Mouse (Mus musculus) embryonic facial prominence, embryonic 12.5 days (tissue): ENCODE data around the gene Pax2. TPM values are rescaled to one million over a fixed set of nuclear protein-coding genes. Genes with fewer than 3 reads are reported as not detected.

Experiments used
- ATAC-seq: fragments of 200-750 bp; cut with Nextera tagmentation; 2 replicates; pipeline ENCODE4 v1.8.0; 2017; ENCODE audit not compliant: insufficient number of reproducible peaks, insufficient read depth, low FRiP score, low TSS enrichment
- H3K27ac ChIP-seq: fragments of 300-500 bp; sonication (generic); 2 replicates; pipeline ENCODE4 v1.5.1; 2016; ENCODE audit warnings: mild to moderate bottlenecking
- H3K27me3 ChIP-seq: fragments of 300-500 bp; sonication (generic); 2 replicates; pipeline ENCODE4 v1.6.1; 2016; ENCODE audit warnings: mild to moderate bottlenecking, moderate library complexity
- H3K36me3 ChIP-seq: fragments of 300-500 bp; sonication (generic); 2 replicates; pipeline ENCODE4 v1.6.1; 2016; ENCODE audit warnings: mild to moderate bottlenecking
- H3K4me1 ChIP-seq: fragments of 300-500 bp; sonication (generic); 2 replicates; pipeline ENCODE4 v1.6.1; 2016
- H3K4me2 ChIP-seq: fragments of 300-500 bp; sonication (generic); replicated peaks from 2 replicates; pipeline ENCODE4 v1.6.1; 2016; ENCODE audit warnings: mild to moderate bottlenecking, moderate library complexity
- H3K4me3 ChIP-seq: fragments of 300-500 bp; sonication (generic); 2 replicates; pipeline ENCODE4 v1.5.1; 2016; ENCODE audit warnings: mild to moderate bottlenecking
- H3K9ac ChIP-seq: fragments of 300-500 bp; sonication (generic); 2 replicates; pipeline ENCODE4 v1.6.1; 2016; ENCODE audit warnings: mild to moderate bottlenecking, moderate library complexity
- H3K9me3 ChIP-seq: fragments of 300-500 bp; sonication (generic); 2 replicates; pipeline ENCODE4 v1.6.1; 2016; ENCODE audit warnings: mild to moderate bottlenecking, moderate library complexity
- WGBS: fragments of 180-500 bp; shearing (Covaris S2); methylation state at CpG from one replicate; pipeline ENCODE4 v1.1.7; 2016; 5-methylcytosine and 5-hydroxymethylcytosine counted together
- polyA plus RNA-seq: library from polyadenylated mRNA; unstranded; fragments of >200 nt; fragmentation: Nextera tagmentation; extraction: Ambion mirVana; gene quantifications from 2 replicates; pipeline ENCODE4 v1.2.1, GENCODE M21; 2016

Gene Pax2
- polyA plus RNA-seq, 1 experiment from 2014 or later, result 0.95 TPM

- no peak overlapping the region; the same call in 1 of the 2 replicates for H3K4me2 ChIP-seq
- ATAC-seq, result no peak
- H3K27ac ChIP-seq, result no peak overlapping the region
- H3K4me1 ChIP-seq, result peaks cover 17% of the 10 kb centered on the region
- H3K36me3 ChIP-seq, result no peaks in the 10 kb centered on the region
- no peak overlapping the region for H3K9ac ChIP-seq
- no peaks in the 10 kb centered on the region for H3K9me3 ChIP-seq
- H3K27me3 ChIP-seq, result peaks cover 94% of the 10 kb centered on the region
- H3K4me3 ChIP-seq, result peak overlapping the region; percentile 17; the same call in 1 of the 2 replicates
- under 1% methylated on average over 37 of the region's 37 CpGs for WGBS
Measured at GRCm38 (mm10) chr19:44759531-44760118, 3.8 kb downstream of the Pax2 start.

DNA sequence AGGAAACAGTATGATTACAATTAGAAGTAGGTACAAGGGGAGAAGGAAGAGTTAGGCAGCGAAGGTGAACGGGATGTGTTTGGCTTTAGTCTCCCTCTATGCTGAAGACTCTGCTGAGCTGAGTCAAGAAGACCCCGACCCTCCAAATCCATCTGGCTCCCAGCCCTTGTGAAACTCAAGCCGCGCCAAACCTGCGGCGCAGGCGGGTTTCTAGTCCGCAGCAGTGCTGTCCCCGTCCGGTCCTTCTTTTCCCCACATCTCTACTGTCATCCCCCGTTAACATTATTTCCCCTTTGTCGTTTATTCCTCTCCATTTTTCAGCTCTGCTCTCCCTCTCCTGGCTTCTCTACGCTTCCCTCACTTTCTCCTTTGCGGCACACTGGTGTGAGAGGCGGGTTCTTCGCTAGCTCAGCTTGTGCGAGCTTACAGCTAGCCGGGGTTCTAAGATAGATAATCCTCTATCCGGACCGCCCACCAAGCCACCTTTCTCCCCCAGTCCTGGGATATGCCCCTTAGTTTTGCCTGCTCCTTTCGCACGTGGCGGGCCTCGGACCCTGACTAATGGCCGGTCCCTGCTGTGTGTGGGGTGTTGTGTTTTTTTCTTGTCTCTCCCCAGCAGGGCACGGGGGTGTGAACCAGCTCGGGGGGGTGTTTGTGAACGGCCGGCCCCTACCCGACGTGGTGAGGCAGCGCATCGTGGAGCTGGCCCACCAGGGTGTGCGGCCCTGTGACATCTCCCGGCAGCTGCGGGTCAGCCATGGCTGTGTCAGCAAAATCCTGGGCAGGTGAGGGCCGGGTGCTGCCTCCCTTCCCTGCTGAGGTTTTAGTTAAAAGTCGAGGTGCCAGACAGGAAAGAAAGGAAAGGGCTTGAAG lies 4.7 kb downstream of the Pax2 start:
- no peak for ATAC-seq
- H3K9ac ChIP-seq, result no peak overlapping the region
- H3K4me2 ChIP-seq, result no peak overlapping the region
- no peaks in the 10 kb centered on the region for H3K36me3 ChIP-seq
- 0 out of 2 replicates have a peak overlapping the region, but pooled peaks have one; percentile 0 for H3K4me3 ChIP-seq
- 2% methylated on average over 39 of the region's 39 CpGs for WGBS
- no peaks in the 10 kb centered on the region for H3K9me3 ChIP-seq
- H3K27ac ChIP-seq, result no peak overlapping the region
- peaks cover 17% of the 10 kb centered on the region for H3K4me1 ChIP-seq
- peaks cover 94% of the 10 kb centered on the region for H3K27me3 ChIP-seq

- no peak overlapping the region for H3K9ac ChIP-seq
- H3K36me3 ChIP-seq, result no peaks in the 10 kb centered on the region
- no peak overlapping the region for H3K27ac ChIP-seq
- peaks cover 2% of the 10 kb centered on the region; the same call in 1 of the 2 replicates for H3K4me1 ChIP-seq
- ATAC-seq, result no peak
- 51% methylated on average over 7 of the region's 7 CpGs for WGBS
- no peak overlapping the region for H3K4me3 ChIP-seq
- H3K9me3 ChIP-seq, result no peaks in the 10 kb centered on the region
- H3K4me2 ChIP-seq, result no peak overlapping the region
- peaks cover 87% of the 10 kb centered on the region for H3K27me3 ChIP-seq
Measured at GRCm38 (mm10) chr19:44762121-44762621, 6.3 kb downstream of the Pax2 start.

GRCm38 (mm10) chr19:44770268-44771050 lies 14.6 kb downstream of the Pax2 start:
- Histone ChIP-seq H3K9me3 (no peaks in the 10 kb centered on the region), H3K4me1 (no peaks in the 10 kb centered on the region), H3K27me3 (peaks cover 14% of the 10 kb centered on the region), H3K9ac (no peak overlapping the region), H3K36me3 (no peaks in the 10 kb centered on the region), H3K4me3 (no peak overlapping the region), H3K27ac (no peak overlapping the region), H3K4me2 (no peak overlapping the region)
- WGBS, result 77% methylated on average over 6 of the region's 6 CpGs
- no peak for ATAC-seq

GRCm38 (mm10) chr19:44771499-44771898 lies 15.7 kb downstream of the Pax2 start:
- no peak for ATAC-seq
- Histone ChIP-seq H3K27ac (no peak overlapping the region), H3K4me1 (no peaks in the 10 kb centered on the region), H3K36me3 (no peaks in the 10 kb centered on the region), H3K9ac (no peak overlapping the region), H3K9me3 (no peaks in the 10 kb centered on the region), H3K4me3 (no peak overlapping the region), H3K27me3 (peaks cover 11% of the 10 kb centered on the region), H3K4me2 (no peak overlapping the region)
- 91% methylated on average over 13 of the region's 13 CpGs for WGBS

- ATAC-seq, result no peak
- Histone ChIP-seq H3K36me3 (no peaks in the 10 kb centered on the region), H3K4me3 (no peak overlapping the region), H3K9me3 (no peaks in the 10 kb centered on the region), H3K4me1 (no peaks in the 10 kb centered on the region), H3K9ac (no peak overlapping the region), H3K4me2 (no peak overlapping the region), H3K27me3 (peaks cover 12% of the 10 kb centered on the region; the same call in 1 of the 2 replicates), H3K27ac (no peak overlapping the region)
- 68% methylated on average over 3 of the region's 3 CpGs for WGBS
Measured at GRCm38 (mm10) chr19:44781987-44782386, 26.1 kb downstream of the Pax2 start.

GRCm38 (mm10) chr19:44784391-44784790 lies 28.5 kb downstream of the Pax2 start:
- no peaks in the 10 kb centered on the region for H3K36me3 ChIP-seq
- no peak for ATAC-seq
- peaks cover 7% of the 10 kb centered on the region; the same call in 1 of the 2 replicates for H3K27me3 ChIP-seq
- no peaks in the 10 kb centered on the region for H3K4me1 ChIP-seq
- no peak overlapping the region for H3K27ac ChIP-seq
- H3K9me3 ChIP-seq, result no peaks in the 10 kb centered on the region
- 59% methylated on average over 4 of the region's 4 CpGs for WGBS
- no peak overlapping the region for H3K4me2 ChIP-seq
- H3K9ac ChIP-seq, result no peak overlapping the region
- no peak overlapping the region for H3K4me3 ChIP-seq

DNA sequence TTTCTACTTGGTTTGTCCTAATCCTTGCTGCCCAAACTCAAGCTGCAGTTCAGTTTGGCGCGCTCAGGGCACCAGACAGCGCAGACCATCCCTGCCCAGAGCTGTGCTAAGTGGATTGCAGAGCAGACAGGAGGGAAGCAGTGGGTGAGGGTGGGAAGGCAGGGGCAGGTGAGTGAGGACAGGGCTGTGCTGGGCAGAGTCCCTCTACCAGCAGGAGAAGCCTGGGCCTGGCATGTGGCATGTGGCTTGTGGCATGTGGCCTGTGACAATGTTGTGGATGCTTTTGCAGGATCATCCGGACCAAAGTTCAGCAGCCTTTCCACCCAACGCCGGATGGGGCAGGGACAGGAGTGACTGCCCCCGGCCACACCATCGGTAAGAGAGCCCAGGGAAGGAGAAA lies 32.6 kb downstream of the Pax2 start:
- Histone ChIP-seq H3K27me3 (peaks cover 7% of the 10 kb centered on the region; the same call in 1 of the 2 replicates), H3K9ac (no peak overlapping the region), H3K4me2 (no peak overlapping the region), H3K4me1 (no peaks in the 10 kb centered on the region), H3K4me3 (no peak overlapping the region), H3K27ac (no peak overlapping the region), H3K9me3 (no peaks in the 10 kb centered on the region), H3K36me3 (no peaks in the 10 kb centered on the region)
- 82% methylated on average over 8 of the region's 8 CpGs for WGBS
- ATAC-seq, result no peak

DNA sequence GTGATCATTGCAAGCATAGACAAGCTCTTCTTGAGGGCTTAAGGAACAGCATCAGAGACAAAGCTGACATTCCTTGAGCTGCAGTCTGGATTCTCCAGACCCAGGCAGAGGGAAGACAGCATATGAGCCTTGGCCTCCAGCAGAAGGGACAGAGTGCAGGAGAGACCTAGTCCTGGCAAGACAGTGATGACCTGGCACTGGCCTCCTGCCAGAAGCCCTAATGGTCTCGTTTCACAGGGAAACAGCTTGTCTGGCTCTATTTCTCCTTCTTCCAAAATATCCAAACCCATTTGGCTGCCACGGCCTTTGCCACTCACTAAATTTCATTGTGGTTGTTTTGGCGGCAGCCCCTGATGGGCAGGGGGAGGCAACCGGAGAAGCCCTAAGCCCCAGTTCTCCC lies 36.1 kb downstream of the Pax2 start:
- H3K9ac ChIP-seq, result no peak overlapping the region
- H3K36me3 ChIP-seq, result no peaks in the 10 kb centered on the region
- no peak overlapping the region for H3K27ac ChIP-seq
- no peak for ATAC-seq
- no peak overlapping the region for H3K4me3 ChIP-seq
- WGBS, result 76% methylated on average over 4 of the region's 4 CpGs
- H3K9me3 ChIP-seq, result no peaks in the 10 kb centered on the region
- H3K4me2 ChIP-seq, result no peak overlapping the region
- H3K27me3 ChIP-seq, result no peaks in the 10 kb centered on the region
- H3K4me1 ChIP-seq, result peaks cover 7% of the 10 kb centered on the region

DNA sequence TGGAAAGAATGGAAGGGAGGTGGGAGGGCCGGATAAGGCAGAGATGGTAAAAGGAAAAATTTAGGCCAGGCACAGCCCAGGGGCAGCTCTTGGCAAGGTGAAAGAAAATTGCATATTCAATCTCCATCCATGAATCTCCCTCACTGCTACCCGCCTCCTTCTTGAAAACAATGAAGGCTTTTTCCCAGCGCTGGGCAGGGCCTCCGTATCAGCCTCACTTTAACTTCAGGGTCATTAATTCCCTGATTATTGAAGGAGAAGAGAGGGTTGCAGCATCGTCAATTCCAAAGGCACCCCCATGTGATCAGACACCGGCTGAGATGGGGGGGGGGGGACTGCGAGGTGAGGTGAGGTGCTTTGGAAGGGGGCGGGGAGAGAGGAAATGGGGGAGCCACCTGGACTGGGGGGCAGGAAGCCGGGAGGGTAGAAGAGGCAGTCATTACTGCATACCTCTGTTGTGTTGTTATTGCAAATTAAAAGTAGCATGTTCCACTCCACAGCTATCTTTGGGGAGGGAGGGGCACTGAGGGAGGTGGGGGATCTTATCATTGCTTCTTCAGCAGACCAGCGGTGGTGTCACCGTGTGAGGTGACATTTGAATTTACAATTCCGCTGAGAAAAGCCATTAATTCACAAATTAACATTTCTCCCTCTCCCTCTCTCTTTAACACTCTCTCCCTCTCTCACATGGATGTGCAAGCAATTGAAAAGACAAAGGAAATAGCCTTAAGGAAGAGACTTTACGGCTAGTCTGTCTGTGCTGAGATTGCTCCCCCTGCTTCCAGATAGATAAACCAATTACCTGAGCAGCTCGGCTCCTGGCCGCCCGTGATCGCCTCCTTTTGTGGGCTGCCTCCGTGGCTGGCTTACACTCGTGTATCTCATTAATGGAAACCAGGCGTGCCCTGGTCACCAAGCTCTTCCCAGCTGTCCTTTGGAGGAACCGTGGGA lies 41.5 kb downstream of the Pax2 start:
- ATAC-seq, result no peak
- Histone ChIP-seq H3K9me3 (no peaks in the 10 kb centered on the region), H3K4me1 (peaks cover 35% of the 10 kb centered on the region), H3K36me3 (no peaks in the 10 kb centered on the region), H3K27me3 (no peaks in the 10 kb centered on the region), H3K9ac (no peak overlapping the region), H3K4me3 (no peak overlapping the region), H3K27ac (no peak overlapping the region), H3K4me2 (no peak overlapping the region)
- WGBS, result 19% methylated on average over 20 of the region's 21 CpGs

DNA sequence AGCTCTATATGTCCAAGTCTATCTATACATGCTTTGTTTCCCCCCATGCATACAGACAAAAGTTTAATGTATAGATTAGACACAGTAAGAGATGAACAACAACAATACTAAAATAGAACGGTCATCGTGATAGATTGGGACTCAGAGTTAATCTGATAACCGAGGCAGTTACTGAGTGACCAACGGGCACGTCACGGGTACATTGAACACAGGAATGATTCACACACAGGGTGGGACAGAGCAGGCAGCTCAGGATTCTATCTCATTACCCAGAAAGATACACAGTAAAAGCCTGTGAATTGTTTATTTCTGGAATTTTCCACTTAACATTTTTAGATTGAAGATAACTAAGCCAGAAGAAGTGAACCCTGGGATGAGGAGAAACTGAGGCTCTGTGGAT lies 42.9 kb downstream of the Pax2 start:
- Histone ChIP-seq H3K9ac (no peak overlapping the region), H3K36me3 (no peaks in the 10 kb centered on the region), H3K27ac (no peak overlapping the region), H3K4me1 (peaks cover 35% of the 10 kb centered on the region), H3K4me2 (no peak overlapping the region), H3K27me3 (no peaks in the 10 kb centered on the region), H3K4me3 (no peak overlapping the region), H3K9me3 (no peaks in the 10 kb centered on the region)
- no peak for ATAC-seq
- WGBS, result 88% methylated on average over 6 of the region's 6 CpGs
